Mouse (Mus musculus): ENCODE measurements around the gene Rpl36al. TPM values are rescaled to one million over a fixed set of nuclear protein-coding genes. Genes with fewer than 3 reads are reported as not detected.
"Not testable (repeated sequence)": the region's sequence is repeated elsewhere in the genome, so short reads cannot be mapped to it uniquely, and the experiment has no call there.

Rpl36al gene
- total RNA-seq, 2 experiments from 2014 or later: 505 to 610 TPM

DNA sequence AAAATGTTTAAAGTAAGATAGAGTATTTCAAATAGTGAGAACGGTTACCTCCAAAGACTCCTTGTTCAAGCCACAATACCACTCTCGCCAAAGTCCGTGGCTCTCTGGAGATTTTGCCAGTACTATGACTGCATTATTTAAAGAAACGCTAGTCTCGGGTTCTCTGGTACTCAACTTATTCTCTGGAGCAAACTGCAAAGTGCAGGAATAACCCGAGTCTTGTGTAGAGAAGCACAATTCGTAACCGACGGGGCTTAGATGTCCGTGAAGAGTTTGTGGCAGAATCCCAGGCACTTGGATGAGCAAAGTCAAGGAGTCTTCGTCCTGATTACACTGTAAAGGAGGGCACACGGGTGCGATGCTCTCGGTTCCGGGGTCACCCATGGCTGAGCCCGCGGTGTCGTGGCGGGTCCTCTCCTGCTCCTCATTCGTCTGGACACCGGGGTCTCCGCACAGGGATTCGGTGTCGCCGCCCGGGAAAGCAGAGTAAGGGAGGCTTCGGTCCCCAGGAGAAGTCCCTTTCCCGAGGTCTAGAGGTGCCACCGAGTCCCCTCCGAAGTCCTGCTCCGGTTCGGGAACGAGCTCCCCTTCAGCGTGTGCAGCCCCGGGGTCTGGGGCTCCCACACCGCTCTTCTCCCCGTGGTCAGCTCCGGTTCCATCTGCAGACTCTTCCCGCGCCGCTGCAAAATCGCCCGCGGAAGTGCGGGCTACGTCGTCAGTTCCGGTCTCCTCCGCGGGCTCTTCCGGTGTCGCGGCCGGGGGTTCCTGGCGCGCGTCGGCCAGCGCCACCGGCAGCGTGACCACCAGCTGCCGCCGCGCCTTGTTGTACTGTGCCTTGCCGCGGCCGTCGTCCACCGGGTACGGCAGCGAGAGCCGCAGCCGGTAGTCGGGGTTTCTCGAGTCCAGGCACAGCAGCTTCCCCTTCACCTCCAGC is 12.8 kb upstream of the Rpl36al start, which contains the start of gene Gm49383:
Gene Gm49383 (minus strand): TSS at position 661 of the 934 bp plus-strand sequence.
- DNase-seq (ENCODE audit: low spot score in 2 of 2): peak; percentile 65 to 74

DNA sequence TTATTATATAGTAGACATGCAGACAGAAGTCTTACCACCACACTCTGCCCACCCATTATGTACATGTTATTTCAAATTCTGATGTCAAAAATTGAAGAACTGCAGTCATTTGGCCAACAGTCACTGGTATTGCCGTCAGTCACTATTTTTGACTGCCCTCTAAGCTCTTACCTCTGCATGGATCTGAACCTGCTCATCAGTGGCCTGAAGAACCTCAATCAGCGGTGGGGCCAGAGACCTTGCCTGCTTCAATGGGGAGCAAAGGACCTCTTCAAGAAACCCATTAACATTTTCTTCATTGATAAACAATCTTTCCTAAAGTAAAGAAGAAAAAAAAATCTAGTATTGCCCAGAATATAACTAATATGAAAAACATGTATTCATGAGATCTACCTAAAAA is 8.8 kb upstream of the Rpl36al start:
- DNase-seq (ENCODE audit: low spot score in 2 of 2): no peak

GRCm38 (mm10) chr12:69191396-69191795 is 7.5 kb upstream of the Rpl36al start:
- no peak for DNase-seq (ENCODE audit: low spot score in 2 of 2)

- no peak for DNase-seq (ENCODE audit: low spot score in 2 of 2)
These were observed 6.6 kb upstream of the Rpl36al start for GRCm38 (mm10) chr12:69190522-69190921.

DNA sequence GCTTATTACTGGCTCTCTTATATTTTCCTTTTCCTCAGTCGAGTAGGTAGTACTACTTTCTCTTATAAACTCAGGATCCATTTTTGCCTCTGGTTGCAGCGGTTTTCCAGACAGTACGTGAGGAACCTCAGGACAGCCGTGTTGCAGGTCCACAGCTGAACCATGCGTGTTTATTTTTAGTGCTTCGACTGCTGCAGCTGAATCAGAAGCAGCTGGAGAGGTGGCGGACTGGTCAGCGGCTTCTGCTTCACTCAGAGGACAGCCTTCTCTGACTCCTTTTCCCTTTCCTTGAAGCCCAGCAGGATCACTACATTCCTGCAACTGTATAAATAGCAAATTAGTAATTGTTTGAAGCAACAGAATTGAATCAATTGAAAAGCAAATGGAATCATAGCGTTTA is 6.2 kb upstream of the Rpl36al start:
- DNase-seq (ENCODE audit: low spot score in 2 of 2): no peak

DNA sequence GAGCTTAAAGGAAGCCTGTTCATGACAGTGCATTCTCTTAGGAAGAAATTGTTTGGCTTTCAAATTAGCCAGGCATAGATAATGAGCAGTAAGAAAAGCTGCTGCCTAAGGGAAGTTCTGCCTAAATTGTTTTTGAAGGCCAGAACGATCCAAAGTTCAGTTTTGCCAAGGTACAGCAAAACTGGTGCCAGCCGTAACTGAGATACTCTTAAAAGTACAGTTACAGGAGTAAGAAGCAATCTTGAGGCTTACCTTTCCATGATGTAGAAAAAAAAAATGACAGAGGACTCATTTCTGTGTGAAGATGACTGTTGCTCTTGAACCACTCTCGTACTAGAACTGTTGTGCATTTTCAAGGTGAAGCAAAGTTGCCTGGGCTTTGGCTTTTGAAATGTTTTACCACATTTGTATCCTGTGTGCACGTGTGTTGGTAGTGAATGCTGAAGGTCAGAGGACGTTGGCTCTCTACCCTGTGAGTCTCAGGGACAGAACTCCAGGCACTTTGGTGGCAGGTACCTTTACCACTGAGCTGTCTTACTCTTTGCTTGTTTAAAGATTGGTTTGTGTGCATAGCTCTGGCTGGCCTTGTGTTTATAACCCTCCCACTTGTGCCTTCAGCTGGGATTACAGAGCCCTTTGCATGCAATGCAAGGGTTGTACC is 3.1 kb upstream of the Rpl36al start:
- DNase-seq (ENCODE audit: low spot score in 2 of 2): no peak

DNA sequence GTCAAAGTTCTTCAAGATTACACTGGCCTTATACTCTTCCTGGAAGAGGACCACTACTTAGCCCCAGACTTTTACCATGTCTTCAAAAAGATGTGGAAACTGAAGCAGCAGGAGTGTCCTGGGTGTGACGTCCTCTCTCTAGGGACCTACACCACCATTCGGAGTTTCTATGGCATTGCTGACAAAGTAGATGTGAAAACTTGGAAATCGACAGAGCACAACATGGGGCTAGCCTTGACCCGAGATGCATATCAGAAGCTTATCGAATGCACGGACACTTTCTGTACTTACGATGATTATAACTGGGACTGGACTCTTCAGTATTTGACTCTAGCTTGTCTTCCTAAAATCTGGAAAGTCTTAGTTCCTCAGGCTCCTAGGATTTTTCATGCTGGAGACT is 1.5 kb upstream of the Rpl36al start:
- no peak for DNase-seq (ENCODE audit: low spot score in 2 of 2)

- DNase-seq (ENCODE audit: low spot score in 2 of 2): peak; percentile 58 to 67
These were observed 736 bp upstream of the Rpl36al start for GRCm38 (mm10) chr12:69184342-69185295.

DNA sequence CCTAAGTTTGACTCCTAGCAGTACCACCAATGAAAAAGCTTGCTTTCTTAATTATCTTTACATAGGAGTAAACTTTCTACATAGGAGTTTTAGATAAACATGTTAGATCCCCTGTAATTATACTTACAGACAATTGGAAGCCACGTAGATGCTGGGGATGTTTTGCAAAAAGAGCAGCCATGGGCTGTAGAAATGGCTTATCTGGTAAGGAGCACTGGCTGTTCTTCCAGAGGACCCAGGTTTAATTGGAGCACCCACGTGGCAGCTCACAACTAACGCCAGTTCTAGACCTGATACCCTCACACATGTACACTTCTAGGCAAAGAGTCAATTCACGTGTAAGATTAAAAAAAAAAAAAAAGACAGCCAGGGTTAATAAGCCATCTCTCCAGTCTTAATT is 2.1 kb downstream of the Rpl36al start:
- DNase-seq (ENCODE audit: low spot score in 2 of 2): no peak

- no peak for DNase-seq (ENCODE audit: low spot score in 2 of 2)
These were observed 4.5 kb downstream of the Rpl36al start for GRCm38 (mm10) chr12:69179371-69179770.

DNA sequence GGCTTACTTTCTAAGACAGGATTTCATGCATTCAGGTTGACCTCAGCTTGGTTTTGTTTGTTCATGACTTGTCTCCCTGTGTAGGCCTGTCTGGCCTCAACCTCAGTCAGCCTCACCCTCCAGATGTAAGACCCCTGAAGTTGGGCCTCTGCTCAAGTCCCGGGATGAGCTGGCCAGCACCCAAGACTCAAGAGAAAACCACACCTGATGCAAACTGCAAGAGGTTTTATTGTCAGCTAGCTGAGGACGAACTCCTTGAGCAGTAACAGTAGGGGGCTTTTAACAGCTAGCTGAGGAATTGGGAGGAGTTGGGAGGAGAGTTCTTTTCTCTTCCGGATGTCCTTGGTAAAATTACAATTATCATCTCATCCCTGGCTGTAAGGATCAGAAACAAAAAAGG is 6.4 kb downstream of the Rpl36al start:
- no peak for DNase-seq (ENCODE audit: low spot score in 2 of 2)

GRCm38 (mm10) chr12:69175975-69176374 is 7.9 kb downstream of the Rpl36al start:
- no peak for DNase-seq (ENCODE audit: low spot score in 2 of 2)

- no peak for DNase-seq (ENCODE audit: low spot score in 2 of 2)
These were observed 12.6 kb downstream of the Rpl36al start for GRCm38 (mm10) chr12:69171307-69171706.

- peak; percentile 80 to 82 for DNase-seq (ENCODE audit: low spot score in 2 of 2)
These were observed 15.3 kb downstream of the Rpl36al start, which contains the start of gene Lrr1 for GRCm38 (mm10) chr12:69168461-69169106. Gene Lrr1, plus strand, starts transcription at chr12:69168814.

DNA sequence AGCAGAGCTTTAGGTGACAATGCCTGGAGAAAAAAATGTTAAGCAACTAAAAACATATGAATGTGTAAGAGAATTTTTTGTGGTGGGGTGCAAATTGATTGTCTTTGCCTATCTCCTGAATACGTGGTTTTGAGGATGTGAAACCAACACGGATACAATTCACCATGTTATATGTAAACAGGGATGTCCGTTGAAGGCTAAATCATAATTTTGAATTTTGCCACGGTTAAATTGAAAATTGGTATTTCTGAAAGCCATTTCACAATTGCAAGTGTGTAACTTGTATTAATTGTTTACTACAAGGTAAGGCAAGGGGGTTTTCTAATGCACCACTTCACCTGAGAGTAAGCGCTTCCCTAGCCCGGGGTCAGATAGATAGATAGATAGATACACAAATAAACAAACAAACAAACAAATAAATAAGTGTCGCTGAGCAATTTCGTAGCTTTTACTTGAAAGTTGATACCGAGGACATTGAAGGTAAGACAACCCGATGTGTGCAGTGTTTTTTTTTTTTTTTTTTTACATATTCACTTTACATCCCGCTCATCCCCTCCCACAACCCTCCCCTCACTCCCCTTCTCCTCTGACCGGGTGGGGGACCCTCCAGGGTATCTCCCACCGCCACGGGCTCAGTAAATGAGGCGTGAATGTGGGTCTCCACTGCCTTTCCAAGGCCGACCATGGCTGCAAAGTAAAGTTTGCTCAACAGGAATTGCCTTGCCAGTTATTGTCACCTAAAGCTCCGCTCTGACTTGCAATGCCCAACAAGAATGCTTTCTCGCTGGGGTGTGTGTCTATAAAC is 16.0 kb downstream of the Rpl36al start:
- no peak for DNase-seq (ENCODE audit: low spot score in 2 of 2)

GRCm38 (mm10) chr12:69166861-69167581 is 16.9 kb downstream of the Rpl36al start:
- DNase-seq (ENCODE audit: low spot score in 2 of 2): not testable (repeated sequence)

DNA sequence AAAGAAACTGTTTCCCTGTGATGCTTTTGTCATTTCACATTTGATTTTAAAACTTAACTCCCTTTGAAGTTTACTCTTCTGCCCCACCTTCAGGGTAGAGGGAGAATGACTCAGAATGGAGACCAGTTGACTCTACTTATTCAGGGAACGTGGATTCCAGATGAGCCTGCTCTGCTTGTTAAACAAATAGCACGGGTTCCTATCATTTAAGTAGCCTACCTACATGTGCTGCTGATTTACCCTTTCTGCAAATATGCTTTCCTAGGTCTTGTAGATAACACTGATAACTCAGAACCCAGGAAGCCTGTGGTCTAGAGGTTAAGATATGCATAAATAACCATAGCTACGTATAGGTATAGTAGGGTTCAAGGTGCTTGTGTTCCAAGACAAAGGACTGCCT is 19.0 kb downstream of the Rpl36al start:
- DNase-seq (ENCODE audit: low spot score in 2 of 2): no peak

DNA sequence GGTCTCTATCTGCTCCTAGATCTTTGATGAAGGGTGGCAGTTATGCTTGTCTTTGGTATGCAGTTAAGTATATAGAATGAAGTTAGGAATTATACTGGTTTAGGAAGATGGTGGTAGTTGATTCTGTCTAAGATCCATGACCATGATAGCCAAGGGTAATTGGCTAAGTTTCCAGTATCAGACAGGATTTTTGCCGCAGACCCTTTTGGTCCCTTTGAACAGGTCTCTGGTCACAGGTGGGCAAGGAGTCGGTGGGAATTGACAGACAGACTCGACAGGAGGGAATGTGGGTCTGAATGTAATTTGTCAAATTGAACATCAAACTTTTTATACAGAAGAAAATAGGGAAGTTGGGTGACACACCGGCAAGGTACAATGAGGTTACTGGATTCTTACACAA is 20.3 kb downstream of the Rpl36al start:
- DNase-seq (ENCODE audit: low spot score in 2 of 2): not testable (repeated sequence)

GRCm38 (mm10) chr12:69160677-69161076 is 23.2 kb downstream of the Rpl36al start:
- not testable (repeated sequence) for DNase-seq (ENCODE audit: low spot score in 2 of 2)
